Mouse (Mus musculus): ENCODE measurements around the gene Itgb6.

DNA sequence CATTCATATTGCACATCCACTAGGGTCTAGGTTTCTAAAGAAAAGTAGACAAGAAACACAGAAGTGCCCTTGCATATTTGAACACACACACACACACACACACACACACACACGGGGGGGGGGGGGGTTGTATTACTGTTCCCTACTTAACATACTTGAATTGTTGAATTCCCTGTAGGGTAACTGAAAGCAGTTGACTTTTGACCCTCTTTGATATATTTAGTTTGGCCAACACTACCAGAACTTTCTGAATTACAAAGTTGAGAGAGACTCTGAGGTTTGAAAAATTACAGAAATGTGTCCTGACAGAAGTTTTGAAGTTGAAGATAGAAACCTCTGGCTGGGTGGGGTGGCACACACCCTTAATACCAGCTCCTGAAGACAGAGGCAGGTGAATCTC lies 32.2 kb downstream of the Itgb6 start:
- no peak for TF ChIP-seq CTCF (IDR thresholded peaks at IDR 0.05; ENCODE audit: low read depth)
- TF ChIP-seq EP300 (IDR thresholded peaks at IDR 0.05; ENCODE audit: low read depth): no peak
